Mouse (Mus musculus): ENCODE data around the gene Calhm3.

GRCm38 (mm10) chr19:47135568-47135967, 22.0 kb downstream of the Calhm3 start:
- TF ChIP-seq POLR2A (IDR thresholded peaks at IDR 0.05; ENCODE audit: borderline replicate concordance, control insufficient read depth, low read depth, low read length): no peak
- no peak for TF ChIP-seq CTCF (IDR thresholded peaks at IDR 0.05; ENCODE audit: control insufficient read depth, insufficient read depth, low read length)

All from bone marrow, adult 2 months (tissue).